Mouse (Mus musculus): ENCODE measurements around the gene Slc37a4. TPM values are rescaled to one million over a fixed set of nuclear protein-coding genes. Genes with fewer than 3 reads are reported as not detected.
"Not testable (repeated sequence)": the region's sequence is repeated elsewhere in the genome, so short reads cannot be mapped to it uniquely, and the experiment has no call there.

The Slc37a4 gene
- total RNA-seq, 2 experiments from 2014 or later = 27.9 to 30.2 TPM

DNA sequence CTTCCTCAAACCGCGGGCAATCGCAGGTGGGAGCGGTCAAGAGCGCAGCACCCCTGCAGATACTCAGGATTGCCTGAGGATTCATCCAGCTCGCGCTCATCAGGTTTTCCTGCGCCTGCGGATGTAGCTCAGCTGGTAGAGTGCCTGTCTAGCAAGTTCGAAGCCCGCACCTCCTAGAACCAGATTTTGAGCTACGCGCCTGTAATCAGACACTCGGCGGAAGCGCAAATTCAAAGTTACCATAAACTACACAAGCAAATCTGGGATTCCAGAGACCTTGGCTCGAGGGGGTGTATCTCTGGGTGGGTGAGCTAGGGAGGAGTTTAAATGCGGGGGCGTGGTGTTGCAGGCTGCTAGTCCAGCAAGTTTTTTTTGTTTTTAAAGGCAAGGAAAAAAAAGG lies 44.3 kb downstream of the Slc37a4 start, which contains the start of gene Foxr1:
Foxr1 (minus strand) TSS at position 176 of the 400 bp plus-strand sequence.
- no peak for DNase-seq

DNA sequence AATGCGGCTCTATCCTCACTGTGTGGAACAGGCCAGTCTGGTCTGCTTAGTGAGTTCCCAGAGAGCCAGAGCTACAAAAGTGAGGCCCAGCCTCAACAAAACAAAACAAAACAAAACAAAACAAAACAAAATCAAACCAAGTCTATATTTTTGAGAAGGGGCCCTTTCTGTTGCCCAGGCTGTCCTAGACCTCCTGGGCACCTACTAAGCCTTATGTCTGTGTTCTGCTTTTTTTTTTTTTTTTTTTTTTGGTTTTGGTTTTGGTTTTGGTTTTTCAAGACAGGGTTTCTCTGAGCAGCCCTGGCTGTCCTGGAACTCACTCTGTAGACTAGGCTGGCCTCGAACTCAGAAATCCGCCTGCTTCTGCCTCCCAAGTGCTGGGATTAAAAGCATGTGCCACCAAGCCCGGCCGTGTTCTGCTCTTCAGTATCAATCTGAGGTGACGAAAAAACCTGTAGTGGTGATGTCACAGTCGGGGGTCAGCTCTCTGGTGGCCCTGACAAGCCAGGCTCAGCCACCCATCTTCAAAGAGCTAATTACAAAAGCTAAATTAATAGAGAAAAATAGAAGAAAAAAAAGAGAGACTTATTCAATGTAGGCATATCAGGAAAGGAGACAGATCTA lies 47.9 kb downstream of the Slc37a4 start:
- DNase-seq = not testable (repeated sequence)

DNA sequence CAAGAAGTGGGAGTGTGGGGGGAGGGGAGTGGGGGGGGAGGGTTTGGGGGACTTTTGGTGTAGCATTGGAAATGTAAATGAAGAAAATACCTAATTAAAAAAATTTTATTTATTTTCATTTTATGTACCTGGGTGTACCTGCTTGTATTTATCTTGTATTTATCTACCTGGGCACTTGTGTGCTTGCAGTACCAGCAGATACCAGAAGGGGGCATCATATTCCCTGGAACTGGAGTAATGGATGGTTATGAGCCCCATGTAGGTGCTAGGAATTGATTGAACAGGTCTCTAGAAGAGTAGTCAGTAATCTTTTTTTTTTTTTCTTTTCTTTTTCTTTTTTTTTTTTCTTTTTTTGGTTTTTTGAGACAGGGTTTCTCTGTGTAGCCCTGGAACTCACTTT lies 53.7 kb downstream of the Slc37a4 start:
- no peak for DNase-seq

Small RNA genes within 50 kb of the gene (microRNA-seq; reads per million reads assigned to microRNA genes)
- 0.90 to 1.3 reads per million in 2 experiments for gene Mir7085

Other genes starting within 250 kb of the Slc37a4 start
- 10 to 100 TPM; 65.2 to 70.5 TPM for gene Cbl, start 162.8 kb upstream of the Slc37a4 start, total RNA-seq (2021)
- gene Ccdc153, start 156.2 kb upstream of the Slc37a4 start, total RNA-seq (2021) = 1 to 10 TPM; 1.3 to 2.4 TPM
- 1 to 10 TPM; 1.4 to 1.8 TPM for gene Pdzd3, start 145.4 kb upstream of the Slc37a4 start, total RNA-seq (2021)
- gene Nlrx1, start 128.3 kb upstream of the Slc37a4 start, total RNA-seq (2021) = 10 to 100 TPM; 13.5 TPM
- 10 to 100 TPM; 63.6 to 73.1 TPM for gene Abcg4, start 108.2 kb upstream of the Slc37a4 start, total RNA-seq (2021)
- 10 to 100 TPM; 27.4 to 30.1 TPM for gene Hinfp, start 91.2 kb upstream of the Slc37a4 start, total RNA-seq (2021)
- gene C2cd2l, start 76.6 kb upstream of the Slc37a4 start, total RNA-seq (2021) = 100 to 1,000 TPM; 184 to 198 TPM
- gene Dpagt1, start 70.8 kb upstream of the Slc37a4 start, total RNA-seq (2021) = 10 to 100 TPM; 14.5 to 15.9 TPM
- gene H2afx, start 62.2 kb upstream of the Slc37a4 start, total RNA-seq (2021) = 10 to 100 TPM; 43.4 to 49.9 TPM
- 10 to 100 TPM; 22.3 to 24.2 TPM for gene Hmbs, start 52.6 kb upstream of the Slc37a4 start, total RNA-seq (2021)
- 10 to 100 TPM; 50.9 to 52.1 TPM for gene Vps11, start 35.2 kb upstream of the Slc37a4 start, total RNA-seq (2021)
- 100 to 1,000 TPM; 136 to 157 TPM for gene Hyou1, start 17.4 kb upstream of the Slc37a4 start, total RNA-seq (2021)
- gene Rps25, start 10.3 kb downstream of the Slc37a4 start, total RNA-seq (2021) = 100 to 1,000 TPM; 660 to 671 TPM
- gene Trappc4, start 10.7 kb downstream of the Slc37a4 start, total RNA-seq (2021) = 10 to 100 TPM; 64.3 to 79.1 TPM
- gene Ccdc84, start 21.7 kb downstream of the Slc37a4 start, total RNA-seq (2021) = 10 to 100 TPM; 23.0 to 28.7 TPM
- not detected for gene Foxr1, start 44.3 kb downstream of the Slc37a4 start, total RNA-seq (2021)
- not detected for gene Upk2, start 58.1 kb downstream of the Slc37a4 start, total RNA-seq (2021)
- 10 to 100 TPM; 70.9 to 75.7 TPM for gene Bcl9l, start 86.0 kb downstream of the Slc37a4 start, total RNA-seq (2021)
- not detected for gene Cxcr5, start 165.0 kb downstream of the Slc37a4 start, total RNA-seq (2021)
- gene Ddx6, start 208.0 kb downstream of the Slc37a4 start, total RNA-seq (2021) = 100 to 1,000 TPM; 133 to 134 TPM

Data from layer of hippocampus, postnatal 36 days (tissue).